Mouse (Mus musculus) erythroblast, adult 5-6 weeks (primary cell): Measurements from ENCODE around the gene Dse. TPM values are rescaled to one million over a fixed set of nuclear protein-coding genes. Genes with fewer than 3 reads are reported as not detected.
"Not testable (repeated sequence)": the region's sequence is repeated elsewhere in the genome, so short reads cannot be mapped to it uniquely, and the experiment has no call there.

Source experiments
- ATAC-seq: replicated peaks from 2 replicates; pipeline ENCODE4 v1.8.0; 2016; ENCODE audit warnings: moderate number of reproducible peaks, mild to moderate bottlenecking, moderate TSS enrichment, inconsistent platforms; ENCODE audit not compliant: poor library complexity, low FRiP score, severe bottlenecking
- total RNA-seq, 2 experiments: library from RNA; stranded (forward) in 1 of 2; stranded (reverse) in 1 of 2; fragments of 150-400 nt in 1 of 2; fragments of 200-764, 138-1000 nt in 1 of 2; gene quantifications; 2 replicates each; pipeline versions ENCODE4 v1.2.3 to v1.2.4; 2015 to 2017; ENCODE audit warnings: low replicate concordance in 2 of 2

Dse gene
- total RNA-seq (2015; ENCODE audit: low replicate concordance) (2.5 and 2.7 TPM in 2 replicates), total RNA-seq (2017; ENCODE audit: low replicate concordance) (2.2 and 6.4 TPM in 2 replicates)

- no peak for ATAC-seq
These were observed at the start of gene Dse for GRCm38 (mm10) chr10:34207503-34207850. TSS of gene Dse (minus strand) at chr10:34207715.

GRCm38 (mm10) chr10:34252833-34253232 lies 45.3 kb upstream of the Dse start:
- ATAC-seq = not testable (repeated sequence)

GRCm38 (mm10) chr10:34249594-34249993 lies 42.1 kb upstream of the Dse start:
- no peak for ATAC-seq

- ATAC-seq = no peak
These were observed 40.2 kb upstream of the Dse start for GRCm38 (mm10) chr10:34247757-34248156.

- no peak for ATAC-seq
These were observed 38.6 kb upstream of the Dse start for GRCm38 (mm10) chr10:34246106-34246505.

GRCm38 (mm10) chr10:34244745-34245144 lies 37.2 kb upstream of the Dse start:
- ATAC-seq = no peak

- ATAC-seq = no peak
These were observed 31.0 kb upstream of the Dse start for GRCm38 (mm10) chr10:34238536-34238935.

GRCm38 (mm10) chr10:34236569-34236968 lies 29.1 kb upstream of the Dse start:
- ATAC-seq = no peak

GRCm38 (mm10) chr10:34235384-34235783 lies 27.9 kb upstream of the Dse start:
- ATAC-seq = no peak

GRCm38 (mm10) chr10:34233931-34234745 lies 26.6 kb upstream of the Dse start:
- ATAC-seq = no peak

- no peak for ATAC-seq
These were observed 25.9 kb upstream of the Dse start for GRCm38 (mm10) chr10:34233418-34233817.

GRCm38 (mm10) chr10:34230121-34230675 lies 22.7 kb upstream of the Dse start:
- ATAC-seq = no peak

- ATAC-seq = no peak
These were observed 22.0 kb upstream of the Dse start for GRCm38 (mm10) chr10:34229491-34229890.

- no peak for ATAC-seq
These were observed 16.1 kb upstream of the Dse start for GRCm38 (mm10) chr10:34223660-34224059.

- no peak for ATAC-seq
These were observed 14.6 kb upstream of the Dse start for GRCm38 (mm10) chr10:34221909-34222620.

- no peak for ATAC-seq
These were observed 10.7 kb upstream of the Dse start for GRCm38 (mm10) chr10:34218191-34218590.

- no peak for ATAC-seq
These were observed 8.2 kb upstream of the Dse start for GRCm38 (mm10) chr10:34215667-34216066.

- ATAC-seq = no peak
These were observed 2.4 kb upstream of the Dse start for GRCm38 (mm10) chr10:34209951-34210350.

- ATAC-seq = no peak
These were observed 516 bp upstream of the Dse start for GRCm38 (mm10) chr10:34208031-34208430.

- ATAC-seq = no peak
These were observed 572 bp downstream of the Dse start for GRCm38 (mm10) chr10:34206783-34207502.
